Mouse (Mus musculus) liver, embryonic 14 days (tissue): ENCODE measurements around the gene Pcsk7. TPM values are rescaled to one million over a fixed set of nuclear protein-coding genes. Genes with fewer than 3 reads are reported as not detected.

Experiments used
- polyA plus RNA-seq: library from polyadenylated mRNA; depleted of rRNA; stranded (reverse); fragments of >200 nt; gene quantifications from 2 replicates; pipeline ENCODE4 v1.2.3, GENCODE M21; 2012; rRNA removed

The Pcsk7 gene
- polyA plus RNA-seq: 6.8 and 7.9 TPM in 2 replicates

DNA sequence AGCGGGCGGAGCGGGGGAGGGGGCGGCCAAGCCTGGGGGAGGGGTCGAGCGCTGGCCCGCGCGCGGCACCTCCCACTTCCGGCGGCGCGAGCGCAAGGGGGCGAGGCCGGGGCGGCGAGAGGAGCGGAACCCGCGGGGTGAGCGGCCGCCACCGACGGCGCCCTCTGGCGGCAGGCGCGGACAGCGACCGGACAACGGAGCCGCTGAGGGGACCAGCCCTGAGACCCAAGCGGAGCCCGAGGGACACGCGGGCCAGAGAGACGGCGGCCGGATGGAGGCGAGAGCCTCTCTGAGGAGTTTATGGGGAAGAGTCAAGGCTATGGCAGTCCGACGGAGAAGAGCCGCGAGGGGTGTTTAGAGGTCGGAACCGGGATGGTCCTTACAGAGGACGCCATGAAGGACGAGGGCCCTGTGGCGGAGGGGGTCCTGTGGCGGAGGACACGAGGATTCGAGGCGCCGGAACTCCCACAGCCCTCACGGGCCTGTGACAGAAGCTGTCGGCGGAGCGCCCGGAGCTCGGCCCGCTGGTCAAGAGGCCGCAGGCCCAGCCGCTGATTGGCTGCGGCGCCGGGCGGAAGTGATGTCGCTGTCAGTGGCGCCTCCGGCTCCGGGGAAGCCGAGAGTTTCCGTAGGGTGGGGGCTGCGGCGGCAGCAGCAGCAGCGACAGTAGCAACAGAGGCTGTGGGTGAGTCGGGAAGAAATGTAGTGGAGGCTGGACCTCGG is at the start of gene Pcsk7, which contains the start of gene Rnf214:
Gene Pcsk7, plus strand, starts transcription at position 143 of the 723 bp plus-strand sequence.
Gene Rnf214, minus strand, starts transcription at position 557 of the 723 bp plus-strand sequence.

DNA sequence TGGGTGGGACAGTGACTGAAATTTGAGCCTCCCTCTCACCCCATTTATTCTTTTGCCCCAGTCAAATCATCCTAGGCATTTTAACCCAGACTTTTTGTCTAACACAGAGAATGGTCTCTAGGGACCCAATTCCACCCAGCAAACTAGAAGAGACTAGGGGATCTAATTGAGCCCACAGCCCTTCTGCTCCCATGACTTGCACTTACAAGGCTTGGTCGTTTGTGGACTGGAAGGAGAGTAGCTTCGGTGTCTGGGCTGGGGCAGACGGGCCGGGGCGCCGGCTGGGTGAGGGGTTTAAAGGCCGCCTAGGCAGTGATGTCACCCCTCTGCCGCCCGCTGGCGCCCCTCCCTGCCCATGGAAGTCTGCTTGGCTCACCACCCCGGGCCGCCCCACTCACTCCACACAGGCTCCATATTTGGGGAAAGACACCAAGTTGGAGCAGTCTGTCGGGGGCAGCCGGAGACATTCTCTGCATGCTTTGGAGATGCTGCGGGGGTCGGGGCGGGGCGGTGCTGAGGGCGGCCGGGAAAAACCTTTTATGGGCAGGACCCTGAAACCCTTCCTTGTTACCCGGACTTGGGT is 29.4 kb downstream of the Pcsk7 start, which contains the start of gene Tagln:
Gene Tagln, minus strand, starts transcription at position 431 of the 583 bp plus-strand sequence.

DNA sequence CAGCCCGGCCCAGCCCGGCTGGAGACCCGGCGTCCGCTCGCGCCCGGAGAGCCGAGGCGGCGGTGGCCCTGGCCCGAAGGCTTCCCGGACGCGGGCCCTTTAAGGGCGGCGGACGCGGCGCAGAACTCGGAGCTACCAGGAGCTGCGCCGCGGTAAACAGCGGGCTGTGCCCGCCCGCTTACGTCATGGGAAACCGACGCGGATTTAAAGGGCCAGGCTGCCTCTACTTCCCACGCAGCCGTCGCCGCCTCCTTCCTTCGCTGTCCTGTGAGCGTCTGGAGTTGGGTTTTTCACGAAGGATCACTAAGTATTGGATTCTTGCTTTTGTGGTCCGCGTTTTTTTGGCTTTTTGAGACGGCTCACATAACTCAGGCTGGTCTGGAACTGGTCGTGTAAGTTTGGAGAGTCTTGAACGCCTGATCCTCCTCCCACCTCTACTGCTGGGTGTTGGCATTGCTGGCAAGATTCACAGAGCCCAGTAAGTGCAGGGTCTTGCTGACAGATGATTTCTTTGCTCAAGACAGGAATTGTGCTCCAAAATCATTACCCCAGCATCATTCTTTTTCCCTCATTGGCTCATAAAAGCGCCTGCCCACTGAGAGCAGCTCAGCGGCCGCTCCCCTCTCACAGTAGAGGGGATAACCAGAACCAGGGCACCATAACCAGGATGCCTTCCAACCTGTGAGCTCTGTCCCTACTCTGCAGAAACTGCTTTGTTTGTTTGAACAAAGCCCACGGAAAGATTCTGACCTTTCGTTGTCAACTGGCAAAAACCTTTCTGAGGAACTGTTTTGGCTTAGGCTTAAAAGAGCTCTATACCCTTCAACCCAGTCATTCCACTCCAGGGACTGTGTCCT is 49.0 kb downstream of the Pcsk7 start, which contains the start of gene Sidt2:
Gene Sidt2, minus strand, starts transcription at position 152 of the 857 bp plus-strand sequence.

Other genes starting within 250 kb of the Pcsk7 start
- 4.5 and 5.2 TPM in 2 replicates for gene Cep164, start 77.8 kb upstream of the Pcsk7 start, polyA plus RNA-seq
- gene Bace1, start 67.9 kb upstream of the Pcsk7 start, polyA plus RNA-seq: 3.1 and 3.4 TPM in 2 replicates
- gene Rnf214, start 414 bp downstream of the Pcsk7 start, polyA plus RNA-seq: 6.4 and 7.3 TPM in 2 replicates
- 5.2 and 6.7 TPM in 2 replicates for gene Tagln, start 29.6 kb downstream of the Pcsk7 start, polyA plus RNA-seq
- 18.0 and 21.1 TPM in 2 replicates for gene Sidt2, start 48.8 kb downstream of the Pcsk7 start, polyA plus RNA-seq
- 26.8 and 29.3 TPM in 2 replicates for gene Pafah1b2, start 106.2 kb downstream of the Pcsk7 start, polyA plus RNA-seq
- gene Sik3, start 106.3 kb downstream of the Pcsk7 start, polyA plus RNA-seq: 2.6 and 3.3 TPM in 2 replicates